Mouse (Mus musculus) kidney, adult 2 months (tissue): ENCODE measurements around the gene Ctnnd1. TPM values are rescaled to one million over a fixed set of nuclear protein-coding genes. Genes with fewer than 3 reads are reported as not detected.
A peak's percentile ranks its signal among the peaks of the same experiment; 100 is the strongest.

Source experiments
- DNase-seq: peaks from one replicate; pipeline ENCODE4 v3.0.0; 2021
- H3K27ac ChIP-seq: fragments of 200-500 bp; 2 replicates; pipeline ENCODE4 v1.5.1; 2012; ENCODE audit warnings: low read depth, low read length, control low read depth, inconsistent platforms; ENCODE audit not compliant: insufficient read depth
- H3K27me3 ChIP-seq: fragments of 200-500 bp; replicated peaks from 2 replicates; pipeline ENCODE4 v1.6.1; 2012; ENCODE audit warnings: mild to moderate bottlenecking, moderate library complexity, low read length, inconsistent platforms; ENCODE audit not compliant: control insufficient read depth, insufficient read depth
- H3K36me3 ChIP-seq: fragments of 200-500 bp; 2 replicates; pipeline ENCODE4 v1.6.1; 2012; ENCODE audit warnings: mild to moderate bottlenecking, moderate library complexity, low read length, inconsistent platforms; ENCODE audit not compliant: control insufficient read depth, insufficient read depth
- H3K4me1 ChIP-seq: fragments of 200-500 bp; 2 replicates; pipeline ENCODE4 v1.6.1; 2011; ENCODE audit warnings: low read length; ENCODE audit not compliant: control insufficient read depth, insufficient read depth
- H3K4me3 ChIP-seq: fragments of 200-500 bp; 2 replicates; pipeline ENCODE4 v1.5.1; 2011; ENCODE audit warnings: mild to moderate bottlenecking, low read depth, low read length, control low read depth; ENCODE audit not compliant: insufficient read depth
- CTCF ChIP-seq: fragments of 200-500 bp; conservative IDR thresholded peaks from 2 replicates; pipeline ENCODE4 v1.5.1; 2011; ENCODE audit warnings: low read depth, mild to moderate bottlenecking, control low read depth, low read length, moderate library complexity, mixed read lengths; ENCODE audit not compliant: insufficient read depth, insufficient read length
- POLR2A ChIP-seq: fragments of 200-500 bp; IDR thresholded peaks from one replicate; pipeline ENCODE4 v1.6.1; 2011; ENCODE audit warnings: low read depth, low read length, control low read depth
- WGBS: fragments of 180-500 bp; shearing (Covaris S2); methylation state at CpG from one replicate; pipeline ENCODE4 v1.1.7; 2018; 5-methylcytosine and 5-hydroxymethylcytosine counted together
- polyA plus RNA-seq: library from polyadenylated mRNA; depleted of rRNA; stranded (reverse); fragments of >200 nt; gene quantifications from 2 replicates; pipeline ENCODE4 v1.2.3, GENCODE M21; 2012

Gene Ctnnd1
- polyA plus RNA-seq, 1 experiment, result 58.7 TPM

GRCm38 (mm10) chr2:84662866-84663265 lies 12.3 kb upstream of the Ctnnd1 start:
- Histone ChIP-seq H3K27me3 (no peaks in the 10 kb centered on the region), H3K27ac (no peak overlapping the region), H3K4me1 (no peaks in the 10 kb centered on the region), H3K4me3 (no peak overlapping the region), H3K36me3 (no peaks in the 10 kb centered on the region)
- WGBS, result 31% methylated on average over 2 of the region's 2 CpGs
- no peak for TF ChIP-seq POLR2A
- peak; percentile 58 for TF ChIP-seq CTCF
- DNase-seq, result peak; percentile 63

GRCm38 (mm10) chr2:84660253-84660652 lies 9.7 kb upstream of the Ctnnd1 start:
- H3K36me3 ChIP-seq, result no peaks in the 10 kb centered on the region
- H3K27ac ChIP-seq, result no peak overlapping the region
- 43% methylated on average over 3 of the region's 3 CpGs for WGBS
- no peaks in the 10 kb centered on the region for H3K4me1 ChIP-seq
- TF ChIP-seq POLR2A, result no peak
- TF ChIP-seq CTCF, result peak; percentile 56
- no peak overlapping the region for H3K4me3 ChIP-seq
- DNase-seq, result peak; percentile 85
- no peaks in the 10 kb centered on the region for H3K27me3 ChIP-seq

GRCm38 (mm10) chr2:84658806-84659205 lies 8.2 kb upstream of the Ctnnd1 start, which contains the start of gene Btbd18:
Gene Btbd18, plus strand, starts transcription at chr2:84659079.
- TF ChIP-seq CTCF, result no peak
- no peak for TF ChIP-seq POLR2A
- 95% methylated on average over 32 of the region's 32 CpGs for WGBS
- H3K27ac ChIP-seq, result no peak within 1 kb of the TSS
- H3K36me3 ChIP-seq, result no peaks in the 10 kb centered on the region
- no peaks in the 10 kb centered on the region for H3K4me1 ChIP-seq
- no peaks in the 10 kb centered on the region for H3K27me3 ChIP-seq
- no peak within 1 kb of the TSS for H3K4me3 ChIP-seq
- no peak for DNase-seq

- H3K27ac ChIP-seq, result no peak overlapping the region
- TF ChIP-seq POLR2A (no peak), CTCF (no peak)
- H3K27me3 ChIP-seq, result no peaks in the 10 kb centered on the region
- H3K36me3 ChIP-seq, result no peaks in the 10 kb centered on the region
- no peak overlapping the region for H3K4me3 ChIP-seq
- 77% methylated on average over 1 of the region's 1 CpGs for WGBS
- peaks cover 2% of the 10 kb centered on the region; the same call in 1 of the 2 replicates for H3K4me1 ChIP-seq
- no peak for DNase-seq
Measured at GRCm38 (mm10) chr2:84655864-84656263, 5.3 kb upstream of the Ctnnd1 start.

- Histone ChIP-seq H3K4me1 (peaks cover 4% of the 10 kb centered on the region; the same call in 1 of the 2 replicates), H3K36me3 (no peaks in the 10 kb centered on the region), H3K4me3 (no peak overlapping the region), H3K27me3 (no peaks in the 10 kb centered on the region), H3K27ac (no peak overlapping the region)
- peak; percentile 37 for DNase-seq
- TF ChIP-seq CTCF, result peak; percentile 25; the same call in 1 of the 2 replicates
- no peak for TF ChIP-seq POLR2A
Measured at GRCm38 (mm10) chr2:84653354-84653753, 2.8 kb upstream of the Ctnnd1 start.

- Histone ChIP-seq H3K27me3 (no peaks in the 10 kb centered on the region), H3K27ac (peak overlapping the region; percentile 82), H3K4me3 (peak overlapping the region; percentile 100), H3K36me3 (no peaks in the 10 kb centered on the region), H3K4me1 (peaks cover 10% of the 10 kb centered on the region; the same call in 1 of the 2 replicates)
- TF ChIP-seq CTCF (no peak), POLR2A (no peak)
- peak; percentile 38 for DNase-seq
- 0% methylated on average over 10 of the region's 10 CpGs for WGBS
Measured at GRCm38 (mm10) chr2:84649674-84650073, 891 bp downstream of the Ctnnd1 start.

- no peak overlapping the region for H3K27ac ChIP-seq
- TF ChIP-seq POLR2A, result no peak
- 0 out of 2 replicates have a peak, but pooled peaks have one; percentile 5 for TF ChIP-seq CTCF
- 8% methylated on average over 6 of the region's 6 CpGs for WGBS
- peak overlapping the region; percentile 48 for H3K4me3 ChIP-seq
- H3K4me1 ChIP-seq, result peaks cover 16% of the 10 kb centered on the region; the same call in 1 of the 2 replicates
- no peak for DNase-seq
- H3K27me3 ChIP-seq, result no peaks in the 10 kb centered on the region
- H3K36me3 ChIP-seq, result no peaks in the 10 kb centered on the region
Measured at GRCm38 (mm10) chr2:84648369-84648768, 2.2 kb downstream of the Ctnnd1 start.

- Histone ChIP-seq H3K36me3 (no peaks in the 10 kb centered on the region), H3K27me3 (no peaks in the 10 kb centered on the region), H3K27ac (no peak overlapping the region), H3K4me3 (no peak overlapping the region), H3K4me1 (peaks cover 19% of the 10 kb centered on the region; the same call in 1 of the 2 replicates)
- 74% methylated on average over 6 of the region's 6 CpGs for WGBS
- DNase-seq, result no peak
- TF ChIP-seq CTCF, result no peak
- no peak for TF ChIP-seq POLR2A
Measured at GRCm38 (mm10) chr2:84647051-84647568, 3.5 kb downstream of the Ctnnd1 start.
